11 mouse cellular contexts compared by ENCODE assay signal in the genomic region with DNA sequence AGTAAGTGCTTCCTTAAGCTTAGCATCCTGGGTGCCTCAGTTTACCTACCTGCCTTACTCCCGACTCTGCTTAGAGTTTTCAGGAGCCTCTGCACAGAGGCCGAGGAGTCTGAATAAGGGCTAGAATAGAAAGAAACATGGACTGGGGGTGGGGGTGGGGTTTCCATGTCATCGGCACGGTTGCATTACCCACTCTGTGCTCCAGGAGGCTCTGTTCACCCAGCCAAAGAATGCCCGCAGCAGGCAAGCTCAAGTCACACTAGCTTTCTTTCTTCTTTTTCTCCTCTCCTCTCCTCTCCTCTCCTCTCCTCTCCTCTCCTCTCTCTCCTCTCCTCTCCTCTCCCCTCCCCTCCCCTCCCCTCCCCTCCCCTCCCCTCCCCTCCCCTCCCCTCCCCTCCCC. TPM values are rescaled to one million over a fixed set of nuclear protein-coding genes. Genes with fewer than 3 reads are reported as not detected.
A peak's percentile ranks its signal among the peaks of the same experiment; 100 is the strongest.
DNase-seq lines count a peak whose midpoint lies in the region; ATAC-seq and TF ChIP-seq lines count a peak whose summit lies in the region.
"Had no signal": no experiment of that assay in that cellular context is flagged by ENCODE, and none has a peak within 500 bp of the region (broad histone marks: within the 10 kb centered on the region; RNA-seq: fewer than 3 reads in every experiment).

No protein-coding gene starts in this region.

- H3K36me3 ChIP-seq in neural tube, embryonic 11.5 days (ENCODE audit: control insufficient read depth, insufficient read depth, low read length), result no peaks in the 10 kb centered on the region
- no peaks in the 10 kb centered on the region for H3K36me3 ChIP-seq in neural tube, embryonic 15.5 days
- no peaks in the 10 kb centered on the region for H3K36me3 ChIP-seq in lung, postnatal 0 days (ENCODE audit: insufficient read depth, low read length)
- H3K36me3 ChIP-seq: neural tube, embryonic 12.5 days had no signal

- ATAC-seq in neural tube, embryonic 11.5 days (ENCODE audit: insufficient read depth, low FRiP score, low TSS enrichment), result no peak
- ATAC-seq in neural tube, embryonic 15.5 days (ENCODE audit: low FRiP score), result no peak
- peak; percentile 69 for ATAC-seq in erythroid progenitor cell, adult 5-6 weeks (replicated peaks; ENCODE audit: low FRiP score, poor library complexity, severe bottlenecking)
- ATAC-seq in lung, postnatal 0 days, result peak; percentile 41; the same call in 1 of the 2 replicates

- no peak overlapping the region for H3K9ac ChIP-seq in neural tube, embryonic 11.5 days (ENCODE audit: low read length)
- H3K9ac ChIP-seq in neural tube, embryonic 15.5 days (replicated peaks), result no peak overlapping the region
- H3K9ac ChIP-seq in lung, postnatal 0 days (replicated peaks; ENCODE audit: low read depth), result no peak overlapping the region
- H3K9ac ChIP-seq: neural tube, embryonic 12.5 days had no signal

- no peaks in the 10 kb centered on the region for H3K4me1 ChIP-seq in neural tube, embryonic 11.5 days (ENCODE audit: control insufficient read depth, insufficient read depth, low read length)
- no peaks in the 10 kb centered on the region for H3K4me1 ChIP-seq in neural tube, embryonic 15.5 days
- H3K4me1 ChIP-seq in lung, postnatal 0 days (ENCODE audit: insufficient read depth, low read depth, low read length), result no peaks in the 10 kb centered on the region
- H3K4me1 ChIP-seq: neural tube, embryonic 12.5 days had no signal

- no peak for TF ChIP-seq EP300 in lung, postnatal 0 days (IDR thresholded peaks at IDR 0.05)

- no peak overlapping the region for H3K27ac ChIP-seq in neural tube, embryonic 11.5 days (ENCODE audit: low read depth, low read length)
- no peak overlapping the region for H3K27ac ChIP-seq in neural tube, embryonic 15.5 days (replicated peaks)
- H3K27ac ChIP-seq in lung, postnatal 0 days (ENCODE audit: low read length), result no peak overlapping the region
- H3K27ac ChIP-seq: neural tube, embryonic 12.5 days had no signal

- H3K9me3 ChIP-seq in neural tube, embryonic 11.5 days (ENCODE audit: control insufficient read depth, low read length), result no peaks in the 10 kb centered on the region
- no peaks in the 10 kb centered on the region for H3K9me3 ChIP-seq in neural tube, embryonic 15.5 days (replicated peaks)
- H3K9me3 ChIP-seq in lung, postnatal 0 days (ENCODE audit: low read length), result no peaks in the 10 kb centered on the region
- H3K9me3 ChIP-seq: neural tube, embryonic 12.5 days had no signal

- TF ChIP-seq CTCF in lung, postnatal 0 days (IDR thresholded peaks at IDR 0.05), result peak; percentile 76

- H3K4me3 ChIP-seq in neural tube, embryonic 11.5 days (ENCODE audit: low read depth, low read length), result no peak overlapping the region
- no peak overlapping the region for H3K4me3 ChIP-seq in neural tube, embryonic 15.5 days (replicated peaks)
- H3K4me3 ChIP-seq in lung, postnatal 0 days (ENCODE audit: low read depth, low read length), result no peak overlapping the region
- H3K4me3 ChIP-seq: neural tube, embryonic 12.5 days had no signal

- 46% methylated on average over 5 of the region's 5 CpGs for WGBS in neural tube, embryonic 11.5 days
- WGBS in neural tube, embryonic 15.5 days, result 28% methylated on average over 5 of the region's 5 CpGs
- WGBS in lung, postnatal 0 days, result 20% methylated on average over 5 of the region's 5 CpGs

- DNase-seq in embryo, embryonic 10 days (ENCODE audit: low spot score), result peak; percentile 55
- no peak for DNase-seq in embryo, embryonic 9.5 days (ENCODE audit: extremely low spot score)
- peak; percentile 60 for DNase-seq in neural tube, embryonic 11.5 days (ENCODE audit: low spot score)
- DNase-seq in lung, postnatal 0 days (ENCODE audit: low spot score), result peak; percentile 67
- DNase-seq in yolk sac, embryonic 10.5 days (ENCODE audit: low spot score), result no peak
- DNase-seq in frontal cortex, postnatal 36 days (ENCODE audit: low spot score in 2 of 2), result no peak

- no peak overlapping the region for H3K4me2 ChIP-seq in neural tube, embryonic 11.5 days (ENCODE audit: low read depth)
- no peak overlapping the region for H3K4me2 ChIP-seq in neural tube, embryonic 15.5 days
- H3K4me2 ChIP-seq in lung, postnatal 0 days (replicated peaks; ENCODE audit: low read depth, low read length), result no peak overlapping the region
- H3K4me2 ChIP-seq: neural tube, embryonic 12.5 days had no signal

- H3K27me3 ChIP-seq in neural tube, embryonic 11.5 days (ENCODE audit: control insufficient read depth, insufficient read depth, low read length), result no peaks in the 10 kb centered on the region
- no peaks in the 10 kb centered on the region for H3K27me3 ChIP-seq in neural tube, embryonic 15.5 days (replicated peaks)
- no peaks in the 10 kb centered on the region for H3K27me3 ChIP-seq in lung, postnatal 0 days (replicated peaks; ENCODE audit: insufficient read depth, low read length)
- H3K27me3 ChIP-seq: neural tube, embryonic 12.5 days had no signal

RNA-seq across cellular contexts. Expression of gene Gprc5d, which starts 32.2 kb away (rescaled TPM):
- not detected in 2 replicates for polyA plus RNA-seq in neural tube, embryonic 11.5 days (2014; fragmentation: Nextera tagmentation; extraction: Ambion mirVana)
- polyA plus RNA-seq in neural tube, embryonic 15.5 days (2015; fragmentation: Nextera tagmentation; extraction: Ambion mirVana), result not detected in 2 replicates
- 1.4 and 5.0 TPM in 2 replicates for total RNA-seq in erythroid progenitor cell, adult 5-6 weeks (2015; ENCODE audit: low replicate concordance)
- not detected in 2 replicates for total RNA-seq in erythroid progenitor cell, adult 5-6 weeks (2017; ENCODE audit: low replicate concordance)
- polyA plus RNA-seq in lung, postnatal 0 days (2015; fragmentation: Nextera tagmentation; extraction: Ambion mirVana), result not detected in 2 replicates
- total RNA-seq: ES-E14 had no signal
- polyA plus RNA-seq: heart, embryonic 16.5 days; neural tube, embryonic 12.5 days had no signal

RNA-seq across cellular contexts. Expression of gene Fam234b, which starts 47.5 kb away (rescaled TPM):
- 41.3 and 44.4 TPM in 2 replicates for polyA plus RNA-seq in neural tube, embryonic 11.5 days (2014; fragmentation: Nextera tagmentation; extraction: Ambion mirVana)
- polyA plus RNA-seq in neural tube, embryonic 15.5 days (2015; fragmentation: Nextera tagmentation; extraction: Ambion mirVana), result 99.6 and 105 TPM in 2 replicates
- 110 and 154 TPM in 2 replicates for total RNA-seq in erythroid progenitor cell, adult 5-6 weeks (2015; ENCODE audit: low replicate concordance)
- 96.5 and 104 TPM in 2 replicates for total RNA-seq in erythroid progenitor cell, adult 5-6 weeks (2017; ENCODE audit: low replicate concordance)
- 5.7 and 6.1 TPM in 2 replicates for polyA plus RNA-seq in lung, postnatal 0 days (2015; fragmentation: Nextera tagmentation; extraction: Ambion mirVana)

RNA-seq across cellular contexts. Expression of gene Hebp1, which starts 47.5 kb away (rescaled TPM):
- polyA plus RNA-seq in neural tube, embryonic 11.5 days (2014; fragmentation: Nextera tagmentation; extraction: Ambion mirVana), result 2.8 and 3.0 TPM in 2 replicates
- polyA plus RNA-seq in neural tube, embryonic 15.5 days (2015; fragmentation: Nextera tagmentation; extraction: Ambion mirVana), result 6.2 and 10.8 TPM in 2 replicates
- 192 and 305 TPM in 2 replicates for total RNA-seq in erythroid progenitor cell, adult 5-6 weeks (2015; ENCODE audit: low replicate concordance)
- total RNA-seq in erythroid progenitor cell, adult 5-6 weeks (2017; ENCODE audit: low replicate concordance), result 368 and 376 TPM in 2 replicates
- 16.3 and 16.5 TPM in 2 replicates for polyA plus RNA-seq in lung, postnatal 0 days (2015; fragmentation: Nextera tagmentation; extraction: Ambion mirVana)

Comparison
In these comparisons a context has a peak if more than half of its experiments do, and no peak if none do; other contexts are left out.
1. DNase-seq: peak in embryo, embryonic 10 days (single experiment), neural tube, embryonic 11.5 days (single experiment) and lung, postnatal 0 days (single experiment); none in embryo, embryonic 9.5 days (single experiment), yolk sac, embryonic 10.5 days (single experiment) and frontal cortex, postnatal 36 days (0 of 2).
2. ATAC-seq: peak in erythroid progenitor cell, adult 5-6 weeks (single experiment) and lung, postnatal 0 days (single experiment); none in neural tube, embryonic 11.5 days (single experiment) and neural tube, embryonic 15.5 days (single experiment).